In the genomic region with DNA sequence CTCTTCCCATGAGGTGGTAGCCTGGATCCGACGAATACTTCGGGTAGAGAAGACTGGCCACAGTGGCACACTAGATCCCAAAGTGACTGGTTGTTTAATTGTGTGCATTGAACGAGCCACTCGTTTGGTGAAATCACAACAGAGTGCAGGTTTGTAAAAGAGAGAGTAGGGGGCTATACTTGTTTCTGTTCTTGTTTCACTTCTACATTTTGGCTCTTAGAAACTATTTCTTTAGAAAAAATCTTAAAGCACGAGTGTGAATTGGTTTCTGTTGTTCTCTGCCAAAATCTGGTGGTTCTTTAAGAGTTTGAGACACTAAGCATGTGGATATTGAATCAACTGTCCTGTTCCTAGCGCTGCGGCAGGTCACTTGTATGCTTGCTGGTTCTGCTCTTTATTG, we compare ENCODE assay signal across 19 mouse cellular contexts.
"Had no signal": no experiment of that assay in that cellular context is flagged by ENCODE, and none has a peak within 500 bp of the region (broad histone marks: within the 10 kb centered on the region; RNA-seq: fewer than 3 reads in every experiment).

No protein-coding gene starts in this region.

- H3K27me3 ChIP-seq: limb, embryonic 15.5 days; lung, embryonic 15.5 days; neural tube, embryonic 13.5 days had no signal

- H3K9me3 ChIP-seq: limb, embryonic 15.5 days; lung, embryonic 15.5 days; megakaryocyte, embryonic 14.5 days; neural tube, embryonic 13.5 days had no signal

- H3K9ac ChIP-seq: limb, embryonic 15.5 days; lung, embryonic 15.5 days; neural tube, embryonic 13.5 days had no signal

- H3K27ac ChIP-seq: kidney, postnatal 0 days; layer of hippocampus, adult 2 months; limb, embryonic 15.5 days; lung, embryonic 15.5 days; macrophage; neural tube, embryonic 13.5 days had no signal

- H3K4me1 ChIP-seq: limb, embryonic 15.5 days; lung, embryonic 15.5 days; megakaryocyte, embryonic 14.5 days had no signal

- DNase-seq: kidney, adult 9 months; kidney, postnatal 4 days; layer of hippocampus, postnatal 36 days; lung, postnatal 14 days; retina, postnatal 1 day; right cerebral cortex, postnatal 4 days; spleen, adult 18-20 months; thymus, postnatal 36 days had no signal

- H3K4me2 ChIP-seq: limb, embryonic 15.5 days; lung, embryonic 15.5 days; midbrain, embryonic 11.5 days; neural tube, embryonic 13.5 days had no signal

- ATAC-seq: inflammation-experienced regulatory T-cells, adult 6 months; intestine, postnatal 0 days; midbrain, embryonic 16.5 days had no signal

- H3K4me3 ChIP-seq: layer of hippocampus, adult 2 months; limb, embryonic 15.5 days; lung, embryonic 15.5 days; megakaryocyte, embryonic 14.5 days; neural tube, embryonic 13.5 days had no signal
